Mouse (Mus musculus) 3T3-L1 (cell line): ENCODE data around the gene Slc2a12.
A peak's percentile ranks its signal among the peaks of the same experiment; 100 is the strongest.

ENCODE experiments used
- DNase-seq: peaks from one replicate; pipeline ENCODE4 v3.0.0-alpha.2; 2015; ENCODE audit warnings: low read depth, low spot score

Gene Slc2a12

GRCm38 (mm10) chr10:22660286-22661000, 15.6 kb downstream of the Slc2a12 start:
- no peak for DNase-seq

- DNase-seq, result no peak
Observed at GRCm38 (mm10) chr10:22668509-22668908, 23.7 kb downstream of the Slc2a12 start.

DNA sequence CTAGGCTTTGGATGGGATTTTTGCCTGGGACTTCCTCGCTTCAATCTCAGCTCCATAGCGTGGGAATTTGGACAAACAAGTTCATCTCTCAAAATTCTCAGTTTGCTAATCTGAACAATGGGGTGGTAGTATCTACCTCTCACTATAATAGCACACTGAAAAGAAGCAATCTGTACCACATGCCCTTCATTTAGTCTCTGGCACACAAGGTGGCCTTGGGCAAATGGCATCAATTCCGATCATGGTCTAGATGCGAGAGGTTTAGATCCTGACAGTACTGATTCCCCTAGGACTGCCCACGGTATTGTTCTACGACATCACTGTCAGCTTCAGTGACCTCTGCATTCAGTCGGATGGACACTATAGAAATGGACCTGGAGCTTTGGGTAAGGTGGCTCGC, 29.4 kb downstream of the Slc2a12 start:
- DNase-seq, result no peak

DNA sequence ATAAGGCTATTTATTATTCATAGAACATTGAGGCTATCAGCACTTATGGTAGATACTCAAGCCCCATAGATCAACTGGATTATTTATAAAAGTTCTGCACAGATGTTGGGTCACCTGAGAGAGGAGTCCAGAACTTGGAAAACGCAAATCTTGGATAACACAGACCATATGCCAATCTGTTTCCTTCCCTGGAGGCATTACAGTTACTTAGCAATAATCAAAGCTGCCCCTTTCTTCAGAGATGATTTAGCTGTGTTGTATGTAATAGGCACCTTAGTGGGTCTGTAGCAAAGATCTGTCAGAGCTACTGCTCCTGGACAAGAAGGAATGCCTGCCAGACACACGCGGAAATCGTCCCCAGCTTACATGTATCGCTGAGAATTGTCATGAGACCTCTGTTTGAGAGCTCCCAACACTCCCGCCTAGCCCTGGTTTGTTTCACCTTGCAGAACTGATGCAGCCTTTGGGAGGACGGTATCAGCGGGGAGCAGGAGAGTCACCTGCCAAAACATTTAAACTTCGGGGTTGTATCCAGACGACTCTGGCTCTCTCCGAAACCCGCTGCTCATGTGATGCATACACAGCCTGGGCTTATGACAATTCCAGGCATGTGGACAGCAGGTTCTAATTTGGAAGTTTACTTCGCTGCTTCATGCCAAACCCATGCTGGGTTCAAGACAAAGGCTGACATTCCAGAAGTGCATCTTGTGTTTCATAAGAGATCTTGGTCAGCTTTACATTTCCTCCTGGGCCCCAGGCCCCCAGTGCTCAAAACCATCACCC, 31.2 kb downstream of the Slc2a12 start:
- DNase-seq, result no peak

GRCm38 (mm10) chr10:22696236-22696635, 51.4 kb downstream of the Slc2a12 start:
- no peak for DNase-seq

DNA sequence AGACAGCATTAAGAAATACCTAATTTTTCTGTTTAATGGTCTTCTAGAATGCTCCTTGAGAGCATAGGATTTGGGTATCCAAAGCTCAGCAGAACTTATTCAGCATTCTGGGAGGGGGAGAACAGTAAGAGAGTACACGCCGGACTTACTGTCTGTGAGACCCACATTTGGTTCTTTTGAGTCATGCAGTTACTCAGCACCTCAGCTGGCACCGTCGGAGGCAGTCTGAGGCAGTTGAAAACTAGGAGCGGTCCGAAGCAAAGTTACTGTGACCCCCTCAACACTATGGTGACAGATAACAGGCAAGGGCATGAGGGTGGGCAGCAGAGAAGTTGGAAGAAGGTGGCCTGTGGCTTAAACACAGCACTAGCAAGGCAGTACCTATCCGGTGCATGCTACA, 52.1 kb downstream of the Slc2a12 start:
- DNase-seq, result no peak

DNA sequence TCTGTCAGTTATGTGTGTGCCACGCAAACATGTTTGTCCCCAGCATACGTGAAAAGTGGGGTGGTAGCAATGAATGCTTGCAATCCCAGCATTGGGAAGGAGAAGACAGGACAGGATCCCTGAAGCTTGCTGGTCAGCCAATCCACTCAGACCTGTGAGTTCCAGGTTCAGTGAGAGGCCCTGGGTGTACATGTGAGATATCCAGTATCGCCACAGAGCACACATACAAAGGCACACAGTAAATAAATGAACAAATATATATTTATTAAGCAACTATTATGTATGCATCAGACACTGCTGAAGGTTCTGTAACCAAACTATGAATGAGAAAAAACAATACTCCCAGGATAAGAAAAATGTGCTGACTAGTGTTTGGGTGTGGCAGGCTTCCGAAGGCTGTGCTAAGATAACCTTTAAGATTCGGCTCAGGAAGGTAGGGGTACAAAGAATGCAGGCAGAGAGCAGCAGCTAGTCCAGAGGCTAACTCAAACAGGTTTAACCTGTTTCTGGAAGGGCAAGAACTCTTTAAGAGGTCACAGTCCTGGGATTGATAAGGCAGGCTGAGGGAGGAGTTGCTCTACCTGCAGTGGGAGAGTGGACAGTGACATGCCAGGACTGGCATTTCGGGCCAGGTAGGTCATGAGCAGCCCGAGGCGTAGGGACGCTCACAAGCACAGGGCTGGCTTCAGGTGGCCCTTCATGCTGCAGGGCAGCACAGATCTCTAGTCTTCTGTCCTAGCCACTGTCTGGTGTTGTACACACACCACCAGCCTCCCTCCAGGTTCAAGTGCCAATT, 53.5 kb downstream of the Slc2a12 start:
- DNase-seq, result no peak

GRCm38 (mm10) chr10:22699487-22700335, 54.9 kb downstream of the Slc2a12 start:
- DNase-seq, result no peak

DNA sequence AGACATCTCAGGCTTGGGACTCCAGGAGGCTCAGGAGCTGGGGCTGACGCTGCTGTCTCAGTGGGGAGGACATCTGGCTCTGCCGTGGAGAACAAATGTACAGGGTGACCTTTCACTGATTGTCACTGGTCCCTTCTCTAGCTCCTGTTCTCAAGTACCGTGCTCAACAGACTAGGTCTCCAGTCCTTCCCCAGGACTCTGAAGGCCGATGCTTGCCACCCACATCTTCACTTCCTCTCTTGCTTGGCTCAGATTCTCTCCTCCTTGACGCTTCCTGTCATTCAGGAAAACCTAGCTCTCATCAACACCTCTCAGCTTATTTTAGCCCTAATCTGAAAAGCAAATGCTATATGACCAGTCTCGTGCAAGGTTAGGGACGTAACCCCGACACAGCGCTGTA, 56.0 kb downstream of the Slc2a12 start:
- no peak for DNase-seq

- DNase-seq, result no peak
Observed at GRCm38 (mm10) chr10:22701485-22702315, 56.9 kb downstream of the Slc2a12 start.

DNA sequence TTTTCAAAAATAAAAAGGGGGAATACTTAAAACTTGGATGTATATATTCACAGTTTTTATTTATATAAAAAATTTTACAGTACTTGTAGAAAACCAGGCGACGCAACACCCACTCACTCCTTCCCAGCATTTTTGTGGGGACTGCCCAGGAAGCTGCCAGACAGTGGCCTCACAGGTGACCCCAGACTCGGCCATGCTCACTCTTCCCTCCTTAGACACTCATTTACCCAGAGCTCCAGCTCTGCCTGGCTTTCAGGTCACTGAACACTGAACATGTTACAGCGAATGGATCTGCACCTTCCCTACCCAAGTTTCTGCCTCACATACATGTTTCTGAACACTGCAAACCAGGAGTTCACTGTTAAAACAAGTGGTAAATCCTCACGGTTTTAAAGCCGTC, 59.0 kb downstream of the Slc2a12 start:
- no peak for DNase-seq

DNA sequence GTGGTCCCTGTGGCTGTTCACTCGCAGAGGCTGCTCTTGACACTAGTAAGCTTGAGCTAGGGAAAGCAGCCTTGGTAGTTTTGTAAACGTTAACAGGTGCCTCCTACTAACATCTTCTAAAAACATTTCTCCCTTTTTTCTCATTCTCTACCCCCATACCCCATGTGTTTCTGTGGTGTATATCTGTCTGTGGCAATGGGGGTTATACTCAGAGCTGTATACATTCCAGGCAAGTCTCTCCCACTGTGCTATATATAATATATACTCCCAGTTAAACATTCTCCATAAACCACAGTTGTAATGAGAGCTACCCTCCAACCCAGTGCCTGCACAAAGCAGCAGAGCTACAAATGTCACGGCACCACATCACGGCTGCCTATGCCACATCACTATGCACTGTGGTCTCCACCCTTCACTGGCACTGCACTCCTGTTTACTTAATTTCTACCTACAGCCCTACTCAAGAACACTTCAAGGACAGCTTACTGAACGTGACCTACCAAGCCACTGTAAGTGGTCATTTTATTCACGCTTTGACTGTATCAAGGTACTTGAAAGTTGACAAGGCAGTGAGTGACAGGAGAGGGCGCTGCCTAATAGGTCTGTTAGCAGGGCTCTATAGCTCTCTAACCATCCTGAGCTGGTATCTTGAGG, 63.5 kb downstream of the Slc2a12 start:
- DNase-seq, result no peak

DNA sequence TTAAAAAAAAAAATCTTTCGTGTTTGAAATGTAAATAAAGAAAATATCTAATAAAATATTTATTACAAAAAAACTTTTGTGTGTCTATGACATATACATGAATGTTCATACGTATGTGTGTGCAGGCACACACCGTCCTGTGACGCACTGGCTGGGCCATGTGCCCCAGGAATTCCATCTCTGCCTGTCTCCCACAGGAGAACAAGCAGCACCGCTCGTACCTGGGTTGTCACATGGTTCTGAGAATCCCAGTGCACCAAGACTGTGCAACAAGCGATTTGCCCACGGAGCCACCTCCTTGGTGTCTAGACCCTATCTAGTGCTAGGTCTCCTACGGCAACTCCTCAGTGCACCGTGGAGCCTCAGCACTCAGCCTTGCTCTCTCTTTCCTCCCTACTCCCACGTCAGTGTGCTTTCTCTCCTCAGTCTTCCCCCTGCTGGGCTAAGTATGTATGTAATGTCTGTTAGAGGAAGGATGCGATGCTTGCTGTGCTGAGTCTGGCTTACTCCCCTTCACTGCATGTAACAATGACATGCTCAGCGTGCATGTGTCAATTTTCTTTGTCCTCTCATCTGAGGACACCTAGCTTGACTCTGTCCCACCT, 65.5 kb downstream of the Slc2a12 start:
- no peak for DNase-seq

GRCm38 (mm10) chr10:22712955-22713354, 68.1 kb downstream of the Slc2a12 start:
- no peak for DNase-seq

DNA sequence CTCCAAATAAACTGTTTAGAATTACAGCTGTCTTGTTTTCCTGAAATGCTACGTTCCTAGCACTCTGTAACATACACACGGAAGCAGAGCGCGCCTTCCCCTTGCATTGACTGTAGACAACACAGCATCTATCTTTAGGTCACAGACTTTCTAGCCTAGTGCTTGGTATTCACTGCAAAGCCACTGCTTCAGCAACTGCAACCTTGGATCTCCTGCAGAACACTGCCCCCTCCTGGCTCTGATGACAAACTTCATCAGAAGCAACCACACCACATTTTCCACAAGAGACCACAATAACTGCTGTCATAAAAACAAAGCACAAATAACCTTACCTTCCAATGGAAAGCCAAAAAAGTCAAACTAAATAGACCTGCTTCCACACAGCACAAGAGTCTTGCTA, 69.7 kb downstream of the Slc2a12 start:
- DNase-seq, result peak; percentile 66

DNA sequence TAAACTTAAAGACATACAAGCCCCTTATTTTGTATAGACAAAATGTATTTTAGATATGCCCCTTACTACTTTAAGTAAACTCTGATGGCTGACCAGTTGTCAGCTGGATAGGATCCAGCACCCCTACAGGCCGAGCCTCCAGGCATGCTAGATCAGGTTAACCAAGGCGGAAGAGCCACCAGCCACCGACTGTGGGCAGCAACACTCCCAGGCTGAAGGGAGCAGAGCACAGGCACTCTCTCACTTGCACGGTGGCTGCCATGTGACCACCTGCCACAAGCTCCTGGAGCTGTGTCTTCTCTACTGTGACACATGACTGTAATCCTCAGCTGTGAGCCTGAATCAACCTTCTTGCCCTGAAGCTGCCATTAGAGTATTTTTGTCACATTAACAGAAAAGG, 73.7 kb downstream of the Slc2a12 start:
- DNase-seq, result no peak

- no peak for DNase-seq
Observed at GRCm38 (mm10) chr10:22720781-22721529, 76.1 kb downstream of the Slc2a12 start.

- DNase-seq, result no peak
Observed at GRCm38 (mm10) chr10:22725166-22725565, 80.4 kb downstream of the Slc2a12 start.

GRCm38 (mm10) chr10:22726295-22726694, 81.5 kb downstream of the Slc2a12 start:
- no peak for DNase-seq
